11 mouse cellular contexts compared by ENCODE assay signal in genomic region chr13:44421426-44421825, GRCm38 (mm10).
DNase-seq lines count a peak whose midpoint lies in the region.
"Had no signal": no experiment of that assay in that cellular context is flagged by ENCODE, and none has a peak within 500 bp of the region (broad histone marks: within the 10 kb centered on the region; RNA-seq: fewer than 3 reads in every experiment).

No protein-coding gene starts in this region.

- peak; percentile 53 to 64 for DNase-seq in cerebellum, postnatal 10 days
- no peak for DNase-seq in cerebellum, postnatal 36 days
- peak; percentile 33 for DNase-seq in layer of hippocampus, adult 11-12 months (ENCODE audit: low spot score)
- DNase-seq in layer of hippocampus, postnatal 36 days, result no peak
- peak; percentile 57 to 76 for DNase-seq in frontal cortex, postnatal 36 days (ENCODE audit: low spot score in 2 of 2)
- peak; percentile 71 to 75 for DNase-seq in right cerebral cortex, postnatal 10 days (ENCODE audit: low spot score in 2 of 2)
- DNase-seq in urinary bladder, postnatal 14 days (ENCODE audit: low spot score), result no peak
- DNase-seq in kidney, adult 18-20 months, result no peak
- DNase-seq: adrenal gland, postnatal 10 days; gastrocnemius, postnatal 25 days; lung, postnatal 4 days had no signal

Comparison
In these comparisons a context has a peak if more than half of its experiments do, and no peak if none do; other contexts are left out.
1. DNase-seq: peak in cerebellum, postnatal 10 days (2 of 2), layer of hippocampus, adult 11-12 months (single experiment), frontal cortex, postnatal 36 days (2 of 2) and right cerebral cortex, postnatal 10 days (2 of 2); none in cerebellum, postnatal 36 days (0 of 2), layer of hippocampus, postnatal 36 days (0 of 2), urinary bladder, postnatal 14 days (single experiment) and kidney, adult 18-20 months (single experiment).